Mouse (Mus musculus) gastrocnemius, adult 2 months (tissue): ENCODE measurements around the gene Enah. TPM values are rescaled to one million over a fixed set of nuclear protein-coding genes. Genes with fewer than 3 reads are reported as not detected.

Source experiments
- DNase-seq: peaks from one replicate; pipeline ENCODE4 v3.0.0; 2022
- H3K27ac ChIP-seq: fragments of 200-600 bp; 2 replicates; pipeline ENCODE4 v1.8.1; 2022; ENCODE audit warnings: mild to moderate bottlenecking
- H3K4me3 ChIP-seq: fragments of 200-600 bp; 2 replicates; pipeline ENCODE4 v1.8.1; 2022; ENCODE audit warnings: mild to moderate bottlenecking, moderate library complexity
- CTCF ChIP-seq: fragments of 200-600 bp; IDR thresholded peaks from 2 replicates; pipeline ENCODE4 v1.8.1; 2022; ENCODE audit warnings: antibody characterized with exemption, mild to moderate bottlenecking, moderate library complexity
- intact Hi-C: fragments of 180-260 bp; cut with DNase I; formaldehyde crosslinking; loops from one replicate; pipeline ENCODE4 v1.15.1; 2025
- total RNA-seq, 2 experiments: library from RNA; stranded (reverse); gene quantifications; 2 replicates each; pipeline ENCODE4 v1.2.3; 2021

Enah gene
- total RNA-seq, 2 experiments from 2014 or later = 31.6 to 73.0 TPM

- no peak for DNase-seq
- Histone ChIP-seq H3K27ac (peak overlapping the region; percentile 80), H3K4me3 (no peak overlapping the region)
- intact Hi-C loops = no loop called here
- TF ChIP-seq CTCF = no peak
Observed at GRCm38 (mm10) chr1:181861181-181861902, 158.4 kb downstream of the Enah start.

- Histone ChIP-seq H3K4me3 (peak overlapping the region; percentile 15; the same call in 1 of the 2 replicates), H3K27ac (peak overlapping the region; percentile 80)
- no peak for TF ChIP-seq CTCF
- DNase-seq = peak; percentile 80
- intact Hi-C loops = no loop called here
Observed at GRCm38 (mm10) chr1:181860659-181861058, 159.1 kb downstream of the Enah start.

- no peak for DNase-seq
- Histone ChIP-seq H3K27ac (no peak overlapping the region), H3K4me3 (no peak overlapping the region)
- intact Hi-C loops = no loop called here
- TF ChIP-seq CTCF = no peak
Observed at GRCm38 (mm10) chr1:181856329-181856728, 163.5 kb downstream of the Enah start.

GRCm38 (mm10) chr1:181854829-181855228 lies 165.0 kb downstream of the Enah start:
- Histone ChIP-seq H3K4me3 (no peak overlapping the region), H3K27ac (no peak overlapping the region)
- intact Hi-C loops = no loop called here
- TF ChIP-seq CTCF = no peak
- DNase-seq = no peak

- no peak for TF ChIP-seq CTCF
- Histone ChIP-seq H3K27ac (peak overlapping the region; percentile 86), H3K4me3 (peak overlapping the region; percentile 61)
- peak; percentile 44 for DNase-seq
- intact Hi-C loops = no loop called here
Observed at GRCm38 (mm10) chr1:181853081-181853736, 166.6 kb downstream of the Enah start.

- peak overlapping the region; percentile 61 for H3K4me3 ChIP-seq
- peak overlapping the region; percentile 86 for H3K27ac ChIP-seq
- no peak for TF ChIP-seq CTCF
- intact Hi-C loops = no loop called here
- no peak for DNase-seq
Observed at GRCm38 (mm10) chr1:181852466-181852865, 167.3 kb downstream of the Enah start.

GRCm38 (mm10) chr1:181851521-181852310 lies 168.1 kb downstream of the Enah start:
- peak overlapping the region; percentile 61 for H3K4me3 ChIP-seq
- intact Hi-C loops = no loop called here
- DNase-seq = peak; percentile 92
- TF ChIP-seq CTCF = no peak
- H3K27ac ChIP-seq = peak overlapping the region; percentile 86

GRCm38 (mm10) chr1:181850441-181850840 lies 169.3 kb downstream of the Enah start:
- Histone ChIP-seq H3K27ac (no peak overlapping the region), H3K4me3 (no peak overlapping the region)
- intact Hi-C loops = no loop called here
- no peak for DNase-seq
- TF ChIP-seq CTCF = no peak

GRCm38 (mm10) chr1:181848210-181848609 lies 171.6 kb downstream of the Enah start:
- no peak for DNase-seq
- no peak for TF ChIP-seq CTCF
- Histone ChIP-seq H3K27ac (no peak overlapping the region), H3K4me3 (no peak overlapping the region)
- intact Hi-C loops = no loop called here

GRCm38 (mm10) chr1:181847396-181847795 lies 172.4 kb downstream of the Enah start:
- no peak overlapping the region for H3K4me3 ChIP-seq
- DNase-seq = no peak
- no peak for TF ChIP-seq CTCF
- H3K27ac ChIP-seq = no peak overlapping the region
- intact Hi-C loops = no loop called here

Other genes starting within 250 kb of the Enah start
- gene Lbr, start 176.9 kb downstream of the Enah start, total RNA-seq = 10 to 100 TPM; 22.4 to 25.9 TPM
- gene Srp9, start 104.7 kb upstream of the Enah start, total RNA-seq = 10 to 100 TPM; 41.1 to 44.9 TPM
- gene Vmn1r1, start 144.5 kb upstream of the Enah start, total RNA-seq = not detected